Mouse (Mus musculus): ENCODE measurements around the gene Slc4a4. TPM values are rescaled to one million over a fixed set of nuclear protein-coding genes. Genes with fewer than 3 reads are reported as not detected.

Slc4a4 gene
- polyA plus RNA-seq, 2 experiments = 2.7 to 2.8 TPM

- no peaks in the 10 kb centered on the region for H3K4me1 ChIP-seq (ENCODE audit: control insufficient read depth, insufficient read depth, low read length)
- WGBS = 31% methylated on average over 11 of the region's 11 CpGs
- no peak for ATAC-seq (ENCODE audit: low FRiP score, low read depth)
Observed at GRCm38 (mm10) chr5:88968923-88969639, 82.5 kb downstream of the Slc4a4 start.

GRCm38 (mm10) chr5:88971554-88971953 lies 84.9 kb downstream of the Slc4a4 start:
- Histone ChIP-seq H3K4me2 (replicated peaks; ENCODE audit: low read depth, low read length, severe bottlenecking) (no peak overlapping the region), H3K4me1 (ENCODE audit: control insufficient read depth, insufficient read depth, low read length) (no peaks in the 10 kb centered on the region), H3K27ac (replicated peaks; ENCODE audit: low read depth, low read length) (no peak overlapping the region), H3K4me3 (replicated peaks; ENCODE audit: low read length) (no peak overlapping the region), H3K9me3 (ENCODE audit: control insufficient read depth, low read length) (no peaks in the 10 kb centered on the region), H3K9ac (ENCODE audit: low read depth, low read length, severe bottlenecking) (no peak overlapping the region), H3K36me3 (ENCODE audit: control insufficient read depth, insufficient read depth, low read length) (no peaks in the 10 kb centered on the region), H3K27me3 (ENCODE audit: control insufficient read depth, insufficient read depth, low read length) (no peaks in the 10 kb centered on the region)
- DNase-seq (ENCODE audit: low spot score) = no peak
- ATAC-seq (ENCODE audit: low FRiP score, low read depth) = no peak
- TF ChIP-seq POLR2A (IDR thresholded peaks at IDR 0.05; ENCODE audit: borderline replicate concordance, extremely low read depth, insufficient read depth, insufficient read length) = no peak

More at GRCm38 (mm10) chr5:88968923-88969639, 82.5 kb downstream of the Slc4a4 start:
- Histone ChIP-seq H3K36me3 (ENCODE audit: control insufficient read depth, insufficient read depth, low read length) (no peaks in the 10 kb centered on the region), H3K4me2 (replicated peaks; ENCODE audit: low read depth, low read length, severe bottlenecking) (no peak overlapping the region), H3K9me3 (ENCODE audit: control insufficient read depth, low read length) (no peaks in the 10 kb centered on the region), H3K9ac (ENCODE audit: low read depth, low read length, severe bottlenecking) (no peak overlapping the region), H3K27me3 (ENCODE audit: control insufficient read depth, insufficient read depth, low read length) (no peaks in the 10 kb centered on the region), H3K27ac (replicated peaks; ENCODE audit: low read depth, low read length) (no peak overlapping the region), H3K4me3 (replicated peaks; ENCODE audit: low read length) (no peak overlapping the region)
- no peak for DNase-seq (ENCODE audit: low spot score)
- TF ChIP-seq POLR2A (IDR thresholded peaks at IDR 0.05; ENCODE audit: borderline replicate concordance, extremely low read depth, insufficient read depth, insufficient read length) = no peak

GRCm38 (mm10) chr5:88972277-88972676 lies 85.7 kb downstream of the Slc4a4 start:
- TF ChIP-seq POLR2A (IDR thresholded peaks at IDR 0.05; ENCODE audit: borderline replicate concordance, extremely low read depth, insufficient read depth, insufficient read length) = no peak
- no peak for DNase-seq (ENCODE audit: low spot score)
- Histone ChIP-seq H3K9ac (ENCODE audit: low read depth, low read length, severe bottlenecking) (no peak overlapping the region), H3K27me3 (ENCODE audit: control insufficient read depth, insufficient read depth, low read length) (no peaks in the 10 kb centered on the region), H3K36me3 (ENCODE audit: control insufficient read depth, insufficient read depth, low read length) (no peaks in the 10 kb centered on the region), H3K4me2 (replicated peaks; ENCODE audit: low read depth, low read length, severe bottlenecking) (no peak overlapping the region), H3K27ac (replicated peaks; ENCODE audit: low read depth, low read length) (no peak overlapping the region), H3K4me3 (replicated peaks; ENCODE audit: low read length) (no peak overlapping the region), H3K9me3 (ENCODE audit: control insufficient read depth, low read length) (no peaks in the 10 kb centered on the region), H3K4me1 (ENCODE audit: control insufficient read depth, insufficient read depth, low read length) (no peaks in the 10 kb centered on the region)
- 77% methylated on average over 7 of the region's 7 CpGs for WGBS
- no peak for ATAC-seq (ENCODE audit: low FRiP score, low read depth)

- Histone ChIP-seq H3K36me3 (ENCODE audit: control insufficient read depth, insufficient read depth, low read length) (no peaks in the 10 kb centered on the region), H3K4me2 (replicated peaks; ENCODE audit: low read depth, low read length, severe bottlenecking) (no peak overlapping the region), H3K27ac (replicated peaks; ENCODE audit: low read depth, low read length) (no peak overlapping the region), H3K9ac (ENCODE audit: low read depth, low read length, severe bottlenecking) (no peak overlapping the region), H3K9me3 (ENCODE audit: control insufficient read depth, low read length) (no peaks in the 10 kb centered on the region), H3K27me3 (ENCODE audit: control insufficient read depth, insufficient read depth, low read length) (no peaks in the 10 kb centered on the region), H3K4me1 (ENCODE audit: control insufficient read depth, insufficient read depth, low read length) (no peaks in the 10 kb centered on the region), H3K4me3 (replicated peaks; ENCODE audit: low read length) (no peak overlapping the region)
- TF ChIP-seq POLR2A (IDR thresholded peaks at IDR 0.05; ENCODE audit: borderline replicate concordance, extremely low read depth, insufficient read depth, insufficient read length) = no peak
- WGBS = 81% methylated on average over 1 of the region's 1 CpGs
- DNase-seq (ENCODE audit: low spot score) = no peak
- no peak for ATAC-seq (ENCODE audit: low FRiP score, low read depth)
Observed at GRCm38 (mm10) chr5:88973130-88973529, 86.5 kb downstream of the Slc4a4 start.

DNA sequence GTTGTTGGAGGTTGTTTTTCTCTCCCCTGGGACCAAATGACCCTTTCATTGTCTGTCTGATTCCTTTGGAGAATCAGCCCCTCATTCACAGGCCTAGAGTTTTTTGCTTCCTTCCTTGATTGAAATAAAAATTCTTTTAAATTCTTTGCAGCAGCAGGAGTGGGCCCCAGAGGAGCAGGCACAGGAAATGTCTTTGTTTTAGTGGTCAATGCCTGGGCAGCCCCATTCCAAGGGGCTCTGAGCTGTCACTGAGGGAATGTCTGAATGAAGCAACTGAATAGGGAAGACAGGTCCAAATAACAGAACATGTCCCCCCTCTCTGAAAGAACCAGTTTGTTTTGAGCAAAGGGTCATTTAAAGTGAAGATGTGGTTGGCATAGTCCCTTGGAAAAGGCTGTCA lies 89.1 kb downstream of the Slc4a4 start:
- H3K4me3 ChIP-seq (replicated peaks; ENCODE audit: low read length) = no peak overlapping the region
- no peak overlapping the region for H3K4me2 ChIP-seq (replicated peaks; ENCODE audit: low read depth, low read length, severe bottlenecking)
- DNase-seq (ENCODE audit: low spot score) (no peak), ATAC-seq (ENCODE audit: low FRiP score, low read depth) (no peak)
- no peaks in the 10 kb centered on the region for H3K27me3 ChIP-seq (ENCODE audit: control insufficient read depth, insufficient read depth, low read length)
- H3K36me3 ChIP-seq (ENCODE audit: control insufficient read depth, insufficient read depth, low read length) = no peaks in the 10 kb centered on the region
- no peak overlapping the region for H3K27ac ChIP-seq (replicated peaks; ENCODE audit: low read depth, low read length)
- TF ChIP-seq POLR2A (IDR thresholded peaks at IDR 0.05; ENCODE audit: borderline replicate concordance, extremely low read depth, insufficient read depth, insufficient read length) = no peak
- H3K9ac ChIP-seq (ENCODE audit: low read depth, low read length, severe bottlenecking) = no peak overlapping the region
- H3K9me3 ChIP-seq (ENCODE audit: control insufficient read depth, low read length) = no peaks in the 10 kb centered on the region
- no peaks in the 10 kb centered on the region for H3K4me1 ChIP-seq (ENCODE audit: control insufficient read depth, insufficient read depth, low read length)
